Mouse (Mus musculus) brain, embryonic 14.5 days (tissue): ENCODE results near the gene Il2. TPM values are rescaled to one million over a fixed set of nuclear protein-coding genes. Genes with fewer than 3 reads are reported as not detected.

Source experiments
- DNase-seq: peaks from one replicate; pipeline ENCODE4 v3.0.0-alpha.2; 2011; ENCODE audit warnings: low read depth
- CTCF ChIP-seq: fragments of 200-500 bp; IDR thresholded peaks from 2 replicates; pipeline ENCODE4 v1.5.1; 2012; ENCODE audit warnings: inconsistent platforms, mild to moderate bottlenecking, moderate library complexity, borderline replicate concordance; ENCODE audit not compliant: insufficient read depth, insufficient read length; ENCODE audit errors: extremely low read depth
- POLR2A ChIP-seq: fragments of 200-500 bp; IDR thresholded peaks from 2 replicates; pipeline ENCODE4 v1.6.1; 2012; ENCODE audit warnings: mild to moderate bottlenecking, inconsistent platforms, borderline replicate concordance; ENCODE audit not compliant: poor library complexity, insufficient read depth, insufficient read length, severe bottlenecking; ENCODE audit errors: extremely low read depth
- polyA plus RNA-seq: library from polyadenylated mRNA; depleted of rRNA; stranded (reverse); fragments of >200 nt; gene quantifications from 2 replicates; pipeline ENCODE4 v1.2.3, GENCODE M21; 2012; rRNA removed

Il2 gene
- 0.15 TPM in 2 replicates for polyA plus RNA-seq

DNA sequence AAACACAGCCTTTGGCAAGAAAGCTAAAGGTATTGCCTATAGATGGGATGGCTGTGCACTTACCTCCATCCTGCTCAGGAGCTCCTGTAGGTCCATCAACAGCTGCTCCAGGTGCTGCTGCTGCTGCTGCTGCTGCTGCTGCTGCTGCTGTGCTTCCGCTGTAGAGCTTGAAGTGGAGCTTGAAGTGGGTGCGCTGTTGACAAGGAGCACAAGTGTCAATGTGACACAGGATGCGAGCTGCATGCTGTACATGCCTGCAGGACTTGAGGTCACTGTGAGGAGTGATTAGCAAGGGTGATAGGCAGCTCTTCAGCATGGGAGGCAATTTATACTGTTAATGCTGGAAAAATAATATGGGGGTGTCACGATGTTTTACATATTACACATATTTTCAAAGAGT lies at the start of gene Il2:
TSS of gene Il2 (minus strand) at position 305 of the 400 bp plus-strand sequence.
- DNase-seq = peak; percentile 6
- TF ChIP-seq CTCF (no peak), POLR2A (no peak)

GRCm38 (mm10) chr3:37174711-37175572 lies 49.2 kb upstream of the Il2 start:
- TF ChIP-seq POLR2A = no peak
- TF ChIP-seq CTCF = no peak
- DNase-seq = no peak

- no peak for DNase-seq
- TF ChIP-seq CTCF (no peak), POLR2A (no peak)
Observed at GRCm38 (mm10) chr3:37173285-37173684, 47.5 kb upstream of the Il2 start.

DNA sequence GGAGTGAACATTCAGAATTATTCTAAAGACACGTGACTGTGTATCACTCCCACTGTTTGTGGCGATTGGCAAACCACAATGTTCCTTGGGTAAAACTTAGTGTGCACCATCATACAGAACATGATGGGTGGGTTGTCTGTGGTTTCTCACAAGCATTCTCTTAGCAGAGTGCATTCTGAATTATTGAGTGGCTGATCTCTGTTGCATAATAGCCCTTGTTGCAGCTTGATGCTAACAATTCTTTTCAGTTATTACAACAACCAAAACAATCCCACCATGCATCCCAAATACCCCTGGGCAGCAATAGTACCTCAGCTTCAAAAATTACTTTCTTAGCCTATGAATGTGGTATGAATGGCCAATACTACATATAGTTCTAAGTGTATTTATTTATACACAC lies 43.5 kb upstream of the Il2 start:
- TF ChIP-seq CTCF (no peak), POLR2A (no peak)
- DNase-seq = no peak

DNA sequence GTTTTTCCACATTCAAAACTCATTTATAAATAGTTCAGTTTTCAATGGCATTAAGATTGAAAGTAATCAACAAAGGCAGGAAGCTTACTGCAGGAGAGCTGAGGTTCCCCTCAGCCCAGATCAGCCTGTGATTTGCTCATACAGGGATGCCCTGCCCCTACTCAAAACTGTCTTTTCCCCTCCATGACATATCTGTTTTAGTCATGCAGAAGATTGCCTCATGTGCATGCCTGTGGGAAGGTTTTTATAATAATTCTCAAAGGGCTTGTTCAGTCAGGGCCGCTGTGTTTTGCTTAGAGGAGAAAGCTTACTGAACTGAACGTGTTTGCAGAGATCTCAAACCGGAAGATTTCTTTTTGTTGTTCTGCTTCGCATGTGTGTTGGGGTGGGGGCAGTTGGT lies 35.3 kb upstream of the Il2 start:
- TF ChIP-seq POLR2A = no peak
- no peak for TF ChIP-seq CTCF
- DNase-seq = no peak

- TF ChIP-seq POLR2A = no peak
- no peak for TF ChIP-seq CTCF
- DNase-seq = no peak
Observed at GRCm38 (mm10) chr3:37158246-37158645, 32.5 kb upstream of the Il2 start.

GRCm38 (mm10) chr3:37157082-37157481 lies 31.3 kb upstream of the Il2 start:
- TF ChIP-seq CTCF = no peak
- no peak for TF ChIP-seq POLR2A
- no peak for DNase-seq

DNA sequence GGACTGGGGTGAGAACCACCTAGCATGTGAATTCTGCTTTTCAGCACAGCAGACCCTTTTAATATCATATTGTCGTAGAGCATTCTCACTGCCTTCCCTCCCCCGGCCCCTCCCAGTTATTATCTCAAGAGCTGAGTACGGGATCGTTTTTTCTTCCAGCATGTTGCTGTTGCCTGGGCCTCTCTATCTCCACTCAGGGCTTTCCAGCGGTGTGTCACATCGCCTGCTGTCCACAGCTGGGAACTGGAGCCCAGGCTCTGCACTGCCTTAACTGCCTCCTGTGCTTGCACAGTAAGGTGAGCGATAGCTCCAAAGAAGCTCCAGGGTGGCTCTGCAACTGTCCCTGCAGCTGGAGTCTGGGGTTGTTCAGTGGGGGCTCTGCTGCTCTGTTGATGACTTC lies 28.6 kb upstream of the Il2 start:
- TF ChIP-seq POLR2A = no peak
- no peak for TF ChIP-seq CTCF
- DNase-seq = no peak

GRCm38 (mm10) chr3:37153004-37153403 lies 27.2 kb upstream of the Il2 start:
- no peak for TF ChIP-seq CTCF
- no peak for TF ChIP-seq POLR2A
- no peak for DNase-seq

GRCm38 (mm10) chr3:37152274-37152673 lies 26.5 kb upstream of the Il2 start:
- DNase-seq = no peak
- no peak for TF ChIP-seq CTCF
- no peak for TF ChIP-seq POLR2A

- no peak for DNase-seq
- TF ChIP-seq CTCF (no peak), POLR2A (no peak)
Observed at GRCm38 (mm10) chr3:37146810-37147209, 21.1 kb upstream of the Il2 start.

- no peak for TF ChIP-seq POLR2A
- no peak for TF ChIP-seq CTCF
- DNase-seq = no peak
Observed at GRCm38 (mm10) chr3:37146406-37146805, 20.6 kb upstream of the Il2 start.
